Mouse (Mus musculus): ENCODE results near the gene Gm1043.

Gene Gm1043

DNA sequence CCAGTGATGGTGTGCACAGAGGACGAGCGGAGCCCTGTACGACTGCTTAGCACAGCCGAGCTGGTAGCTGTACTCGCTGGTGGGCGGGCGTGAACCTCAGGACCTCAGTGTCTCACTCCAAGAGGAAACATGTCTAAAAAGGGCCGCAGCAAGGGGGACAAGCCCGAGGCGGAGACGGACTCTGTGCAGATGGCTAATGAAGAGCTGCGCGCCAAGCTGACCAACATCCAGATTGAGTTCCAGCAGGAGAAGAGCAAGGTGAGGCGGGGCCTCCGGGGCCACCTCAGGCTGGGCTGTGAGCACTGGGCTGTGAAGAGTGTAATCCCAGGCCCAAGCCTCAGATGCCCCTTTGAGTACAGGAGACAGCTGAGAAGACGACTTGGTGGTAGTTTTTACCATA is at the start of gene Gm1043:
Gm1043 (plus strand) TSS at position 130 of the 400 bp plus-strand sequence.
- DNase-seq (ENCODE audit: low read depth, low spot score): no peak

DNA sequence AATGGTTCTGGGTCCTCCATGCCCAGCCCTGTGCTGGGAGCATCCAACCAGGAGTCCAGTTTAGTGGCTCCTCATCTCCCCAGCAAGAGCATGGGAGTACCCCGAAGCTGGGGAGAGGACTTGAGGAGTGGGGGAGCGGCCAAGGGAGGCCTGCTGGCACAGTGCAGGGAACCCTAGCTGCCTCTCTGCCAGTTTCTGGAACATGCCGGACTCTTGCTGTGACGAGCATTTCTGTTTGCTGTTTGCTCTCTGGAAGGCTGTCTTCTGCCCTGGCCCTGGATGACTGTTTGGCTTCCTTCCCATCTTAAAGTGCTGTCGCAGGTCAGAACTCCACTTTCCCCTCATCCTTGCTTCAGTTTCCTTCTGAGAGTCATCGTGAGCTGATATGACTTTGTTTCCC is 49.3 kb upstream of the Gm1043 start:
- no peak for DNase-seq (ENCODE audit: low read depth, low spot score)

DNA sequence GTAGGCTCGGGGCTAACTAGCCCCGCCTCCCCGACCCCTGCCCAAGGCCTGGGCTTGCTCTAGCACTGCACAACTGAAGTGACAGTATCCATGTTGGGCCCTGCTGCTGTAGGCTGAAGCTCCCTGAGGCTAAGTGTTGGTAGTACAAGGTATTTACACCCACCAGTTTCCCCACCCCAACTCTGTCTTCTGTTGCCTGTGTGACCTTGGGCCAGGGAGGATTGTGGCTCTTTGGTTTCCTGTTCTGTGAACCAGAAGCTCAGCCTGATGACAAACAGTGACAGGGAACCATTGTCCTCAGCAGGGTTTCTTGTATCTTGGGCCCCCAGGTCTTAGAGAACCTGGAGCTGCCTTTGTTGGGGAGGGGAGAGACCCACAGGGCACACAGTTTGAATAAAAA is 48.3 kb upstream of the Gm1043 start:
- DNase-seq (ENCODE audit: low read depth, low spot score): no peak

DNA sequence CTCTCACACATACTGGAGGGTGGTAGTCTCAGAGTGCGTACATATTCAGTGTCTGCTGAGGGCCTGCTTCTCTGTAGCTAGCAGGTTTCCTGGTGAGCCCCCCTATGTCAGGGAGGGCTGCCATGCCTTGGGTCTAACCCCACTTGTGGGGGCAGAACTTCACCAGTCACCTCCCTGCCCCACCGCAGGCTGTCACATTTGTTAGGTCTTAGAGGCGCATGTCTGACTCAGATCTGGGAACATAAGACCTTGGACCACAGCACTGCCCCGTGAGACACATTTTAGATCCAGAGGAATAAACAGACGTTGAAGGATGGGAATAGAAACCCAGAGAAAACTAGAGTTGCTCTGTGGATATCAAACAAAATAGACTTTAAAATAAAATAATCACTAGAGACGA is 45.3 kb upstream of the Gm1043 start:
- no peak for DNase-seq (ENCODE audit: low read depth, low spot score)

DNA sequence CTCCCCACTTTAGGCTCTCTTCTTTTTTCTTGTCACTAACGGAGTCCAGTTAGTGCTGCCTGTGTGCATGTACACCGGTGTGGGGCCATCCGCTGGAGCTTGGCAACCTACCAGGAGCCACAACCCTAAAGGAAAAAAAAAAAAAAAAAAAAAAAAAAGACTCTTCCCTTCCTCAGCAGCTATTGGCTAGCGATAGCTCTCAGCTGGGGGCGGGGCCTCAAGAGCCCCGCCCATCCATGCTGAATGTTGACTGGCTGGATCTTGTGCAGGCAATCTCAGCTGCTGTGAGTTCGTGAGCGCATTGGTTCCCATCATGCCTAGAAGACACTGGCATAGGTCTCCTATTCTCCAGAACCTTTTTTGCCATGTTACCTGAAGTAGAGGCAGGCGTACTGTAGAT is 44.5 kb upstream of the Gm1043 start:
- no peak for DNase-seq (ENCODE audit: low read depth, low spot score)

DNA sequence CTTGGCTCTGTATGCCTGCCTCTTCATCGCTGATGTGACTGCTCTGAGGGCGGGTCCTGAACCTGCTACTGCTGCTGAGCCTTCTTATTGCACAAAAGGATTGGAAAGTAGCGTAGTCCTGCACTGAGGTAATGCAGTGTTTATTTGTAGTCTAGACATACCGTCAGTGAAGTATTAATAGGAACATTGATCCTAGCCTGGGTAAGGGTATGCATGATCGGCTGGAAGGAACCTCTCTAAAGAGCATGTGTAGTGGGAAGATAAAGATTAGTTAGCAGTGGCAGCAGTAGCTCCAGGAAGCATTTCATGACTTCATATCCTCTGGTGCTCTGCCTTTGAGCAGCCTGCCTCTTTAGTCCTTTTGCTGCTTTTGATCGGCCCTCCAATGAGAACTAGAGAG is 43.5 kb upstream of the Gm1043 start:
- DNase-seq (ENCODE audit: low read depth, low spot score): no peak

DNA sequence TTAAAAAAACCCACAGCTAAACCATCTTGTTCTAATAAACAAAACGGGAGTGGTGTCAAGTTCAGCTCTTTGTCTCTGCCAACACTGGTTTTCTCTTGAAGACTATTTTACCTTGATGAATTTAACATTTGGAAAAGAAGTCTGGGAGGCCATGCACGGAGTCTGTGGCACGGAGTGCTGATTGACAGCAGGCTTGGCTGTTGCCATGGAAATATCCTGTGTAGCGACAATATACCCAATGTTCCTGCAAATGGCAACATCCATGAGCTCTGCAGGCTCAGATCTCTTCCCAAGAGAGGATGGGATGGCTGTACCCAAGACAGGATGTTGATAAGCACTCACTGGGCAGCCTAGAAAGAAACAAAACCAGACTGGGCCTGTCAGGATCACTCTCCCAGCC is 42.2 kb upstream of the Gm1043 start:
- no peak for DNase-seq (ENCODE audit: low read depth, low spot score)

DNA sequence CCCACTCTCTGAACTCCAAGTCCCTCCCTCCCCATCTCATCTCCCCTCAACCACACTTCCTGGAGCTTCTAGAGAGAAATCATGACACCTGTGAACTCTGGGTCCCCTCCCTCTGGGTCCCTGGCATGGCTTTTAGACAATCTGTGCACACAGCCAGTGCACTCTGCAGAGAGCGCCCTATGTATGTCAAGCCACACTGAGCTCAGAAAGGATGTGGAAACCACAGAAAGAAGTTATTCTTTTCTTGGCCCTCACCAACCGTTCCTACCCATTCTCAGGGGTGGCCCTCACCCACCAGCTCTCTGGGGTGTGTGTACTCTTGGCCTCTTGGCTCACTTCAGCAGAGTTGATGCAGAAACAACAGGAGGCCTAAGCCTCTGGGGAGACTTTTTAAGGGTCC is 40.4 kb upstream of the Gm1043 start:
- no peak for DNase-seq (ENCODE audit: low read depth, low spot score)

DNA sequence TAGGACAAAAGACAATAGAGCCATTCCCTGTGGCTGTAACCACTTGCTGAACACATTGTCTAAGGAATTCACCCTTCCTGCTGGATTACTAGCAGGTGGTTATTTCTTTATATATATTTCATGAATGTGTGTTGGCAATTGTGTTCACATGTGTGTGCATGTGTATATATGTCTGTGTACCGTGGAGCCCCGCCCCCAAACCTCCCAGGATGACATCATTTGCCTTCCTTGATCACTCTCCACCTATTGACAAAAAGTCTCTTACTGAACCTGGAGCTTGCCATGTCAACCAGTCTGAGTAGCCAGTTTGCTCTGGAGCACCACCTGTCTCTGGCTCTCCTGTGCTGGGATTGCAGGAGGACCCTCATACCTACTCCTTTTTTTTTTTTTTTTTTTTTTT is 39.6 kb upstream of the Gm1043 start:
- DNase-seq (ENCODE audit: low read depth, low spot score): no peak

DNA sequence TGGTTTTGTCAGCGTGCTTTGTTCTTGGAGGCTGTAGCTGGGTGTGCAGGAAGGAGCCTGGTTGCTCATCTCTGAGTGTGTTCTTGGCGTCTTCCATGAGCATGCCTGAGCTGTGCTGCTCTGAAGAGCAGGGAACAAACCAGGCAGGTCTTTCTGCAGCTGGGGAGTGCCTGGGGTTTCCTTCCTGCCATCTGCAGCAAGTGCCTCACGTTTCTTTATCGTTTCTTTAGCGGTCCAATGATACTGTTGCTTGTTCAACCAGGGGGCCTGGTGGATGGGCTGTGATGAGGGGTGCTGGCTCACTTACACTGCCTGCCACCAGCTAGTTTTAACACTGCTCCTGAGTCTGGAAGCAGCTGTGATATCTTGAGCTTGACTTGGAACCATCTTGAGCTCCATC is 38.4 kb upstream of the Gm1043 start:
- DNase-seq (ENCODE audit: low read depth, low spot score): no peak

DNA sequence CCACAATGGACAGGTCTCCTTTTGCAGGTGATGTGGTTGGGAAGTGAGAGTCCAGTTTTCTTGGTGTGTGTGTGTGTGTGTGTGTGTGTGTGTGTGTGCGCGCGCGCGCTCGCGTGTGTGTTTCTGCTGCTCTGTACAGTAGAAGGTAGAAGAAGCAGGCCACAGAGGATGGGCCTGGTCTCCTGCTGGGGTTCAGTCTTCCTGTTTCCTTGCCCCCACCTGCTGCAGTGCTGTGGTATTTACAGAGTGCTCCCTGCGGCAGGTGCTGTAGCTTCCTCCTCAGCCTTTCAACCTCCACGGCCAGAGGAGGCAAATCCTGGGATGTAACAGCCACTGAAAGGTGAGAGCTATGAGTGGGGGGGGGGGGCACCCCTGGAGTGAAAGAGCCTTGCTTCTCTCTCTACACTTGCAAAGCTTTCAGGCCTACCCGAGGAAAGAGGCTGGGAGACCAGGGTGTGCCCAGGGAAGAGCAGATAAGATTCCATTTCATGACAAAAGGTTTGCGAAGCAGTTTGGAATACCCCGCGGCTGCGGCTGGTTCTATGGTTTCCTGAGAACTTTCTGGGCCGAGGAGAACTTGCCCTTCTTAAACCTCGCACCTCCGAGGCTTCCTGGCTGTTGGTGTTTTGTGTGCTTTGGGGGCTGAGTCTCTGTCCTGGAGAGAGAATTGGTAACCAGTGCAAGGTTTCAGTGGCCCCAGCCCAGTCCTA is 37.8 kb upstream of the Gm1043 start:
- no peak for DNase-seq (ENCODE audit: low read depth, low spot score)

DNA sequence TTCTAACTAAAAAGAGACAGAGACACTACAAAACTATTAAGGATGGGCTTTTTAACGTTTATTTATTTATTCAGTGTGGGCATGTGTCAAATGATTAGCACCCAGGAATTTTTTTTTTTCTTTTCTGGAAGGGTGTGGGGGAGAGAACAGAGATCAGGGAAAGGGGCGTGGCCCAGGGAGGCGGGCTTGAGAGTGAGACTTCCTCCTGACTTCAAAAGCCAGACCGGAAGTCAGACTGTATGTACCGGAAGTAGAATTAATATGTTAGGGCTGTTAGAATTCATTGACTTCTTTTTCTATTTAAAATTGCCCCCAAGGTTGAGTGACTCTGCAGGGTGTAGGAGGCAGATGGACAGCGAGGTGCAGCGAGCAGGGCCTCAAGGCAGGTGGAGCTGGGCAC is 37.2 kb upstream of the Gm1043 start:
- DNase-seq (ENCODE audit: low read depth, low spot score): no peak

DNA sequence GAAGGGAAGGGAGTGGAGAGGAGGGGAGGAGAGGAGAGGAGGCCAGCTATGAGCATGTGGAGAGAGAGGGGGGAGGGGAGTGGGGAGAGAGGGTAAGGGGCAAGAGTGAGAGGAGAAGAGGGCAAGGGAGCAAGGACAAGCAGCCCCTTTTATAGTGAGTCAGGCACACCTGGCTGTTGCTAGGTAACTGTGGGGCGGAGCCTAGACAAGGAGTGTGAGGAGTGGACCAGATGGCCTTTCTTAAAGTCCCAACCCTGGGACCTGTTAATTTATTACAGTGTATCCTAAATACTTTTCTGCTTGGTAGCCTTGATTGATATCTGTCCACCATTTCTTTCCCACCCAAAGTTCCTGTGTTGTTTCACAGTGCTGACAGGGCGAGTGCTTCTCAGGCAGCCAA is 36.1 kb upstream of the Gm1043 start:
- DNase-seq (ENCODE audit: low read depth, low spot score): no peak

DNA sequence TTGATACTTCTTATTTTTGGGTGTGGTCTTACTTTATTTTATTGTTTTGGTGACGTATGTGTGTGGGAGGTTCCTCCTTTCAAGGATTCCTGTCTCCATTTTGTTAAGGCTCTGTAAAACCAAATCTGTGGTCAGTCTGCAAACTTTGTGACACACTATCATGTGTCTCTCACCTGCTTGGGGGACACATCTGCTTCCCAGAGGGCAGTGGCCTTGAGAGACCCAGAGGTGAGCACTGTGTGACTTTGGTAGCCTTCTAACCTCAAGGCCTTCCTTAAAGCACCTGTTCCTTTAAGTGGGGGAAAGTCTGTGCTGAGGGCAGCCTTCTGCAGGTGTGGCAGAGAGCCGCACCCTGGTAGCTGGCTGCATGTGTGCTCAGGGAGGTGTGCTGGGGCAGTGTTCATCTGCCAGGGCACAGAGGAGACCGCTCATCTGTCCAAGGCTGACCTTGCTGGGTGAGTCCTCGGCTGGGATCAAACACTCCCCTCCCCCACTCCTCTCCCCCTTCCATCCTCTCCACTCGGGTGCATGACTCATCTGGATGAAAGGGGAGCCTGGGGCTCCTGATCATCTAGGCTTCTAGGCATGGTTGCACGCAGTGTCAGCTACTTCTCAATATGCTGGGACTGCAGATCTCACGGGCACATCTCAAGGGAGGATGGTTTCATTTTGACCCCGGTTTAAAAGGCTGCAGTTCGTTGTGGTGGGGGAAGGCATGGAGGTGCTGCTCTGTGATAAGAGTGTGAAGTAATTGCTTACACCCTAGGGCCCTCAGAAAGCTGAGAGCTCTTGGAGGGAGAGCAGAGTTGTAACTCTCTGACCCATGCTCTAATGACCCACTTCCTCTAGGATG is 34.4 kb upstream of the Gm1043 start:
- no peak for DNase-seq (ENCODE audit: low read depth, low spot score)

DNA sequence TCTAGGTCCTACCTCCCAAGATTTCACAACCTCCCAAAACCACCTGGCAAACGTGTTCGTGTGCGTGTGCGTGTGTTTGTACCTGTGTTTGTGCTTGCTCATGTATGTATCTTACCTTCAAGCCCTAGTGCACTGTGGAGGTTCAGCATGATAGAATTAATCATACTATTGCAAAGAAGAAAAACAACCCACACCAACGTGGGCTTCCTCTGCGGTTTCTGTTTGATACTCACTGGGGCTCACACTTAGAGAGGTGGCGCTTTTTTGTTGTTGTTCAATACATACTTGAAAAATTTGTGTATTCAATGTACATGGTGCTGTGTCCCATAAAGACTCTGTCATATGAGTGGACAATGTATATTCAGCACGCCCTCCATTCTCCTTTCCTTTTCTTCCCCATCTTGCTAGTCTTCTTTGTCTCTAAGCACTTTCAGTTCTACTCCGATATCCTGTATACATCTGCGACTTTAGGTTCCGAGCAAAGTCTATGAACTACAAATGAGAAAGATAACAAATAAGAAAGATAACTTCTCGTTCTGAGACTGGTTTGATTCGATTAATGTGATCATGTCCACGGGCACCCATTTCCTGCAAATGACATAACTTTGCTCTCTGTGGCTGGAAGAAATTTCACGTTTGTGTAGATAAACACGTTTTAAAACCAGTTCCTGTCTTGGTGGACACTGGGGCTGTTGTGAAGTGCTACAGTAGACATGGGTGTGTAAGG is 33.6 kb upstream of the Gm1043 start:
- no peak for DNase-seq (ENCODE audit: low read depth, low spot score)

DNA sequence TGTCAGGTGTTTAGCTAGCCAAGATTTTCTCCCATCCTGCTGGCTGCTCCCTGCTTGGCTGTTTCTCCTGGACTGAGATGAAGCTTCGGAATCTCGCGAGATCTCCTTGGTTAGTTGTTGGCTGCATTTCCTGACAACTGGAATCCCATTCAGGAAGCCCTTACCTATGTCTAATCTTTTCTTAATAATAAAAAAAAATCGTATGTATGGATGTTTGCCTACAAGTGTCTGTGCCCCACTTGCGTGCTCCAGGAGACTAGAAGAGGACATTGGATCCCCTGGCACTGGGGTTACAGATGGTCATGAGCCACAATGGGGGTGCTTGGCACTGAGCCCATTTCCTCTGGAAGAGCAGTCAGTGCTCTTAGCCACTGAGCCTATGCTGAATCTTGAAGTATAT is 32.3 kb upstream of the Gm1043 start:
- DNase-seq (ENCODE audit: low read depth, low spot score): no peak

DNA sequence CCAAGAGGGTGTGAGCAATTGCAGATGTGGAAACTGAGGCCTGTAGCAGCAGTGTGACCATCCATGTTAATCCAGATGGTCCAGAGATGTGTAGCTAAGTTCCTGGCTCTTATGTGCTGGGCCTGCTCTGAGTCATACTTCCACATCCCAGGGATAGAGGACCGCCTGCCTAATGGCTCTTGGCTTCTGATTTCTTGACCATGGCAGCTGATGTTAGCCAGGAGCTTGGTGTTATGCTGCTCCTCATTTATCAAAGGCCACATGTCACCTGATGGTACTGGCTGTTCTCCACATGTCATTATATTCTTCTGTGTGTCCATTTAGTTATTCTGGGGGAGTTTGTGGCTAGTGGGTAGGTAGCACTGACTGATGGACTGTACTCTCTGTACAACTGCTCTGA is 29.4 kb upstream of the Gm1043 start:
- DNase-seq (ENCODE audit: low read depth, low spot score): no peak

DNA sequence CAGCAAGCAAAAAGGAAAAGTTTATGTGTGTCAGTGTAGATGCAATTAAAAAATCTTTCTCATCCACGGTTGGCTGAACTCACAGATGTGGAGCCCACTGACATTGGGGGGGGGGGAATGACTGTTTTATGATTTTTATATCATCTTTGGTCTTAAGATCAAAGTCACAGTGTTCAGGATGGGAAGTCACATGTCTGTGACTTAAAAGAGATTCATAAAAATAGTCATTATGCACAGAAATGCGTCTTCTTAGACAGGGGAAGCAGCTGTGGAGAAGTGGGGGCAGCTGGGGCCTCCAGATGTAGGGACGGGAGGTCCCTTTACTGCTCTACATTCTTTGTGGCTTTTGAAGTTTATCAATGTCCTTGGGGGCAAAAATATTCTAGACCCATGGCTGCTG is 28.7 kb upstream of the Gm1043 start:
- DNase-seq (ENCODE audit: low read depth, low spot score): no peak

DNA sequence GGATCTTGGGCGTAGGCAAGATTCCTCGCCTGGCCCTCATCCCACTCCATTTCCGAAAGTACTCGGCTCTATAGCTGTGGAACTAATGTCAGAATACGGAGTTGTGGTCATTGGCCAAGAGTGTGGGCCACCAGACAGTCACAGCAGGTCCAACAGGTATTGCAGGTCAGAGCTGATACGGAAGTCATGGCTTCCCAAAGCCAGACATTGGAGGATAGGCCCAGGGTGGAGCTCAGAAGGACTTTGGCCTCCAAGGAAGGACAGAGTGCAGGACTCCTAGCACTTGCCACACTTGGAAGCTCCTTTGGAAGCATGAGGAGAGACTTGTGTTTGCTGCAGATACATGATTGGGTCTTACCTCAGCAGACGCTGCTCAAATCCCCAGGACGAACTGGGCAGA is 23.6 kb upstream of the Gm1043 start:
- no peak for DNase-seq (ENCODE audit: low read depth, low spot score)

DNA sequence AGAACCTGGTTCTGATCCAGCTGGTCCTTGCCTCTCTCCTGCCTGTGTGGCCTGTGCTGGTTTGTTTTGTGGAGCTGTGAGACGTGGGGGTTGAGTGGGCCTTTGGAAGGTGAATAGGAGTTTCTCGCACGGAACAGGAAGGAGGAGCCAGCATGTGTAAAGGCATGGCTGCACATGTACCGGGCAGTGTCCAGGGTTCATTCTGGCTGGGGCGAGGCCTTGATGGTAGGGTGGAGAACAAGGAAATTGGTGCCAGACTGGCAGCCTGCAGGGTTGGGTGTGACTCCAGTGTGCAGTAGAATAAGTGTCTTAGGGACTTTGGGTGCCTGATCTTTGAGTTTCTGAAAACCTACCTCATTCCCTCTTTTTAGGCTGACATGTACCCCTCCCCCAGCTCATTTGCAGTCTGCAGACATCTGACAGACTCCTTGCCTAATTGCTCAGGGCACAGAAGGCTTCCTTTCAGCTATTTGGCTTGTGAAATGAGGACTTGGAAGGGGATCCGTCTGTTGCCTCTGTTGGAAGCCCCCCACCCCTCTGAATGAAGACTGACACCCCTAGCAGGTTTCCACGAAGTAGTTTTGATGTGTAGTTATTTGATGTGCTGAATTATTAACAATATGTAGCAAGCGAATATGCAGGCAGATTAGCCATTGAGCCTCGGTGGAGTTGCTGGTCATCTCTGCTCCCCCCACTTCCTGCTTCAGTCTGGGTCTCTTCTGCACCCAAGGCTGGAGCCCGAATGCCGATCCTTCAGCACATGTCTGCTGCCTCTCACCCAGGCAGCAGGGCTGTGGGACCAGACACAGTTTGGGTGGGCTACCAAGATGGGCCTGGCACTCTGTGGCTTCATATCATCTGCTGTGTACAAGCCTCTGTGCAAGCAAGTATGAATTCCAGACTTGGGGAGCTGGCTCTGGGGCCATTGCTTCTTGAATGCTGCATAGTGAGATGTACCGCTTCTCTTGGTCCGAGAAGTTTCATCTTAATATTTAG is 20.4 kb upstream of the Gm1043 start:
- no peak for DNase-seq (ENCODE audit: low read depth, low spot score)
